Mouse (Mus musculus) forebrain, embryonic 14.5 days (tissue): ENCODE results near the gene Scd3. TPM values are rescaled to one million over a fixed set of nuclear protein-coding genes. Genes with fewer than 3 reads are reported as not detected.
A peak's percentile ranks its signal among the peaks of the same experiment; 100 is the strongest.

Source experiments
- ATAC-seq: fragments of 200-750 bp; cut with Nextera tagmentation; 2 replicates; pipeline ENCODE4 v1.8.0; 2017; ENCODE audit warnings: mild to moderate bottlenecking, moderate library complexity
- DNase-seq: peaks from one replicate; pipeline ENCODE4 v3.0.0-alpha.2; 2015; ENCODE audit warnings: low spot score
- H3K27ac ChIP-seq: fragments of 300-500 bp; sonication (generic); 2 replicates; pipeline ENCODE4 v1.5.1; 2014; ENCODE audit warnings: low read depth, mild to moderate bottlenecking, control low read depth, low read length, moderate library complexity
- H3K27me3 ChIP-seq: fragments of 300-500 bp; sonication (generic); replicated peaks from 2 replicates; pipeline ENCODE4 v1.6.1; 2014; ENCODE audit warnings: low read length, control low read depth, mixed read lengths; ENCODE audit not compliant: control insufficient read depth, insufficient read depth
- H3K36me3 ChIP-seq: fragments of 300-500 bp; sonication (generic); 2 replicates; pipeline ENCODE4 v1.6.1; 2014; ENCODE audit warnings: low read length, control low read depth; ENCODE audit not compliant: control insufficient read depth, insufficient read depth
- H3K4me1 ChIP-seq: fragments of 300-500 bp; sonication (generic); 2 replicates; pipeline ENCODE4 v1.6.1; 2014; ENCODE audit warnings: antibody characterized with exemption, low read length, control low read depth; ENCODE audit not compliant: control insufficient read depth, insufficient read depth
- H3K4me2 ChIP-seq: fragments of 300-500 bp; sonication (generic); 2 replicates; pipeline ENCODE4 v1.6.1; 2014; ENCODE audit warnings: mild to moderate bottlenecking, control low read depth, low read length
- H3K4me3 ChIP-seq: fragments of 300-500 bp; sonication (generic); 2 replicates; pipeline ENCODE4 v1.5.1; 2014; ENCODE audit warnings: low read depth, low read length, control low read depth
- H3K9ac ChIP-seq: fragments of 300-500 bp; sonication (generic); 2 replicates; pipeline ENCODE4 v1.6.1; 2014; ENCODE audit warnings: mild to moderate bottlenecking, low read length, control low read depth, moderate library complexity
- H3K9me3 ChIP-seq: fragments of 300-500 bp; sonication (generic); replicated peaks from 2 replicates; pipeline ENCODE4 v1.6.1; 2016; ENCODE audit warnings: low read length, control low read depth, mixed read lengths; ENCODE audit not compliant: control insufficient read depth
- WGBS: fragments of 180-500 bp; shearing (Covaris S2); extraction: QIAGEN DNeasy Blood & Tissue Kit; methylation state at CpG from one replicate; pipeline ENCODE4 v1.1.7; 2014; 5-methylcytosine and 5-hydroxymethylcytosine counted together
- polyA plus RNA-seq: library from polyadenylated mRNA; unstranded; fragments of >200 nt; fragmentation: Nextera tagmentation; extraction: Ambion mirVana; gene quantifications from 2 replicates; pipeline ENCODE4 v1.2.1, GENCODE M21; 2014

Gene Scd3
- polyA plus RNA-seq, 1 experiment from 2014 or later = 2.0 TPM

DNA sequence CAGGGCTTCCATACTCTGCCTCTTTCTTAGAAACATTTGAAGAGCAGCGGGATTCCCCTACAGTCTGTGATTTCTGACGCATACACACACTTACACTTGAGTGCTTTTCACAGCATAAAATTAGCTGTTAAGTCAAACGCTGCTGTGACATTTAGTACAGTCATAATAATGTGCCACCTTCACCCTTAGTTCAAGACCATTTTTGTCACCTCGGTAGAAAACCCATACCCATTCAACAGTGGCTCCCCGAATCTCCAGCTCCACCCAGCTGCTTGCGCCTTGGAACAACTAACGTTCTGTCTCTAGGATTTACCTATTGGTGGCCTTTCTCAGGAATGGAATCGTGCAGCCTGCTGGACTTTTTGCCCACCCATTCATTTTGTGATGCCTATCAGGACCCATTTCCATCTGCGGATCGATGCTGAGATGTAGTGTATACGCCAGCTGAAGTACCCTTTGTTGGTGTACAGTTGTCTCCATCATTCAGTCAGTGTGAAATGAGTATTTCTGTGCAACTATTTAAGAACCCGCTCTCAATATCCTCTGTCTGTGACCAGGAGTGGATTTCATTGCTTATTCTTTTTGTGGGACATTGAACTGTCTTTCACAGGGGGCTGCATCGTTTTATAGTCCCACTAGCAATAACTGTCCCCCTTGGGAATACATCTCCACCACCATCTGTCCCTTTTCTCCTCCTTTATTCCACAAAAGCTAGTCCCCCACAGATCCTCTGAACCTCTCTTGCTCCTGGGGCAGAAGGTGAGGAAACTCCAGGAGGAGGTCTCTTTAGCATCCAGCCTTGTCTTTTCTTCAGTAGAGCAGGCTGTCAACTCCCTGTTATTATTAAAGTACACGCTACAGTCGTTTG lies 80.3 kb downstream of the Scd3 start:
- 14% methylated on average over 15 of the region's 15 CpGs for WGBS
- ATAC-seq (0 out of 2 replicates have a peak, but pooled peaks have one; percentile 0), DNase-seq (peak; percentile 51)
- Histone ChIP-seq H3K27ac (peak overlapping the region; percentile 95), H3K4me3 (peak overlapping the region; percentile 42), H3K36me3 (no peaks in the 10 kb centered on the region), H3K4me2 (peak overlapping the region; percentile 86), H3K27me3 (no peaks in the 10 kb centered on the region), H3K4me1 (peaks cover 30% of the 10 kb centered on the region), H3K9ac (peak overlapping the region; percentile 49; the same call in 1 of the 2 replicates), H3K9me3 (no peaks in the 10 kb centered on the region)

DNA sequence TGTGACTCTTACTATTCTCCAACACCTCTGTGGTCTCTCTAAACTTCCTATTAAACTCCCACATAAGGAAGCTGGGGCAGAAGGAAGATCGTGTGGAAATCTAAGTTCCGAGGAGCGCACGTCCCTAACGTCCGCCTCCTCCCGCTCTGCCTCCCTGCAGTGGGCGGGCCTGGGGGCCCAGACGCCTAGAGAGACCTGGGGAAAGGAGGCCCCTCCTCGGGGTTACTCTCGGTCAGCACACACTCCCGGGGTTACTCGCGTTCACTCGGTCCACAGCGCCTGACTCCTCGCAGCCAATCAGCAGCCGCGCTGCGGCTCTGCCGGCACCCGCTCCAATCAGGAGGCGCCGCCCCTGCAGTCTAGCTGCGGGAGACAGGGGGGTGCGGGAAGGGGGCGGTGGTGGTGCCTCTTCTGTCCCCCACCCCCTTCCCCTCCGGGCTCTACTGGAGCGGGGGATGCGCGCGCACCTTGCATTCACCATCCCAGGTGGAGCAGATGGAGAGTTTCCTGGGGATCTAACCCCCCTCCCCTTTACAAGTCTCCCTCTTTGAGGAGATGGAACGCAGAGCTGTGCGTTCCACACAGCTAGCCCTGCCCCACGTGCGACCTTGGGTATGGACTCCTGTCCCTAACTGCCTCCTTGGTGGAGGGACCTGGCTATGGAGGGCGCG lies 81.1 kb downstream of the Scd3 start:
- WGBS = under 1% methylated on average over 37 of the region's 38 CpGs
- Histone ChIP-seq H3K36me3 (no peaks in the 10 kb centered on the region), H3K27me3 (no peaks in the 10 kb centered on the region), H3K27ac (peak overlapping the region; percentile 95), H3K4me2 (peak overlapping the region; percentile 86), H3K9ac (peak overlapping the region; percentile 66), H3K4me3 (peak overlapping the region; percentile 42), H3K9me3 (no peaks in the 10 kb centered on the region), H3K4me1 (peaks cover 30% of the 10 kb centered on the region)
- ATAC-seq = peak; percentile 99
- peak; percentile 98 for DNase-seq

DNA sequence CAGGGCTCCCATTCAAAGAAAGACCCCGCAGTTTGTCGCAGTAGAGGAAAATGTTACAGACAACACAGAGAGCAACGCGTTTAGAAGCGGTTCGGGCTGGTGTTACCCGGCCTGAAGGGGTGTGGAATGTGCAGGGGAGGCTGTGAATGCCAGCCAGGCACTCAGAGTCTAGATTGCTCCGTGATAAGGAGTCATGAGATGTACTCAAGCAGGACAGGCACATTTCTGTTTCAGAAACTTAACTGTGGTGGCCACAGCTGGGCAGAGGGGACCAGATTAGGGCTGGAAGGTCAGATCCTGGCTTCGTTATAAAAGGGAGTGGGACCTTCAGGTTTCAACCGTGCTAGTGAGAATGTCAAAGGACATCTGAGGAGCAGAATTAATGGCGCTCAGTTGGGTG lies 81.7 kb downstream of the Scd3 start:
- H3K27me3 ChIP-seq = no peaks in the 10 kb centered on the region
- peak overlapping the region; percentile 86 for H3K4me2 ChIP-seq
- ATAC-seq = peak; percentile 28; the same call in 1 of the 2 replicates
- no peaks in the 10 kb centered on the region for H3K36me3 ChIP-seq
- H3K9ac ChIP-seq = peak overlapping the region; percentile 66
- 2% methylated on average over 11 of the region's 11 CpGs for WGBS
- H3K4me1 ChIP-seq = peaks cover 30% of the 10 kb centered on the region
- DNase-seq = no peak
- H3K27ac ChIP-seq = peak overlapping the region; percentile 95
- peak overlapping the region; percentile 42 for H3K4me3 ChIP-seq
- no peaks in the 10 kb centered on the region for H3K9me3 ChIP-seq

DNA sequence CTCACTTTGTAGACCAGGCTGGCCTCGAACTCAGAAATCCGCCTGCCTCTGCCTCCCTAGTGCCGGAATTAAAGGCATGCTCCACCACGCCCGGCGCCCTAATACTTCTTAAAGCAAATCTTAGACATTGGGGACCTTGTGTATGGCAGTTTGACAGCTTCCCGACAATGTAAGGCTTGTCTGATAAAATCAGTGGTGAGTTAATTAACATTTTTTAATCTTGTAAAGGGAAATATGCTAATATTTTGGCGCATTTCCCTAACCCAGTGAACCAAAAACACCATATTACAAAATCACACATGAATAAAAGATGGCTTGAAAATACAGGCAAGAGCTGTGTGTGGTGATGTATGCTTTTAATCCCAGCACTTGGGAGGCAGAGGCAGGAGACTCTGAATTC lies 82.5 kb downstream of the Scd3 start:
- no peaks in the 10 kb centered on the region for H3K36me3 ChIP-seq
- no peak overlapping the region for H3K27ac ChIP-seq
- H3K27me3 ChIP-seq = no peaks in the 10 kb centered on the region
- no peak overlapping the region for H3K4me3 ChIP-seq
- no peak overlapping the region for H3K4me2 ChIP-seq
- H3K9ac ChIP-seq = no peak overlapping the region
- no peak for ATAC-seq
- H3K9me3 ChIP-seq = no peaks in the 10 kb centered on the region
- DNase-seq = no peak
- WGBS = 88% methylated on average over 8 of the region's 8 CpGs
- H3K4me1 ChIP-seq = peaks cover 29% of the 10 kb centered on the region

DNA sequence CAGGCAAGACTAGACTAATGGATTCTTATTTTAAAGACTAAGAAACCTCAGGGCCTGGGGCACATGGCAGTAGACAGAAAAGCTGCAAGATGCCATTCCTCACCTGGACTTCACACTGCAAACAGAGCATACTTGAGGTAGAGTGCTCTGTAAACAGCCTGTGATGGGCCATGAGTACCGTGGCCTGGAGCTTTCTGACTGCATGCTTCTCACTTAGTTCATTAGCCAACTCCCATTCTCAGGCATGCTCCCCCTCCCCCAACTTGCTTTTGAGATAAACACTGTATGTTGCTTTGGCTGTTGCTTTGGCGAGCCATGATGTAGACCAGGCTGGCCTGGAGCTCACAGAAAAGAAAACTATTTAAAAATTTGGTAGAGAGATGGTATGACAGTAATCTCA lies 83.0 kb downstream of the Scd3 start:
- no peak overlapping the region for H3K27ac ChIP-seq
- H3K36me3 ChIP-seq = no peaks in the 10 kb centered on the region
- peaks cover 23% of the 10 kb centered on the region for H3K4me1 ChIP-seq
- DNase-seq = no peak
- H3K9me3 ChIP-seq = no peaks in the 10 kb centered on the region
- ATAC-seq = no peak
- H3K27me3 ChIP-seq = no peaks in the 10 kb centered on the region
- H3K9ac ChIP-seq = no peak overlapping the region
- WGBS = 52% methylated on average over 2 of the region's 2 CpGs
- H3K4me3 ChIP-seq = no peak overlapping the region
- H3K4me2 ChIP-seq = no peak overlapping the region

DNA sequence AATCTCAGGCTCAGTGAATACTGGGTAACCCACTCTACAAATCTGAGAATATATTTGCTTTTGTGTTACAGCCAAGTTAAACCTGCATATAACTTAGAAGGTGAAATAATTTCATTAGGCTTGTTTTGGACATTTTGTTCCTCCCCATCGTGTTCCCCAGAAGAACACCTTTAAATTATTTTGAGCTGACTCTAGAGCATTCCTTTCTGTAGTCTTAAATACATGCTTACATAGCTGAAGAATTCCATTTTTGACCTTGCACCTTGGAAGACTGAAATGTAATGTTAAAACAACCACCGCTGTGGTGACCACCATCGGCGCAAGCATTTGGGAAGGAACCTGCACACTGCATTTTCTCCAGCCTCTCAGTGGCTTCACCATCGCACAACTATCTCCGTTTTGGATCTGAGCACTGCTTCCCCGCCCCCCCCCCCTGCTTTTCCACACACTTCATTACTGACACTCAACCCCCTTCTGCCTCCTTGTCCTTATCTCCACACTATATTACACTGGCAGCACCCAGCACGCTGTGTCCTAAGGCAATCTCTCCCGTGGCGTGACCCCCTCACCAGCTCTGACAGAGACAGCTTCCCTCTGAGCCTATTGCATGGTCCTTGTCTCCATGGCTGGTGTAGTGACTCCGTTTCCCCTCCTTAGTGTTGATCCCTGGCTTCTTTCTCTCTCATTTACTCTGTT lies 84.5 kb downstream of the Scd3 start:
- Histone ChIP-seq H3K36me3 (no peaks in the 10 kb centered on the region), H3K9ac (no peak overlapping the region), H3K27ac (no peak overlapping the region), H3K27me3 (no peaks in the 10 kb centered on the region), H3K9me3 (no peaks in the 10 kb centered on the region), H3K4me2 (no peak overlapping the region), H3K4me1 (peaks cover 25% of the 10 kb centered on the region), H3K4me3 (no peak overlapping the region)
- no peak for ATAC-seq
- no peak for DNase-seq
- 89% methylated on average over 11 of the region's 11 CpGs for WGBS

DNA sequence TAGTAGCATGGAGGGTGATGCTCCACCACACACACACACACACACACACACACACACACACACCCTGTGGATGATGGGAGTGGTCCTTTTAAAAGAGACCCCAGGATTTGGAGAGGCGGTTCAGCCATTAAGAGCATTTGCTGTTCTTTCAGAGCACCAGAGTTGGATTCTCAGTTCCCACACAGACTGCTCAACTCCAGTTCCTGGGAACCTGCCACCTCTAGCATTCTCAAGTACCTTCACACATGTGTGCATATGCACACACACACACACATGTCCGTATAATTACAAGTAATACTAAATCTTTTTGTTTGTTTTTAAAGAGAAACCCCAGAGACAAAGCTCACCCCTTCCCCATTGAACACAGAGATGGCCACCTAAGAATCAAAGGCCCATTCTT lies 89.0 kb downstream of the Scd3 start:
- Histone ChIP-seq H3K27ac (0 out of 2 replicates have a peak overlapping the region, but pooled peaks have one; percentile 98), H3K4me2 (peak overlapping the region; percentile 99; the same call in 1 of the 2 replicates), H3K9ac (no peak overlapping the region), H3K27me3 (no peaks in the 10 kb centered on the region), H3K4me3 (no peak overlapping the region), H3K36me3 (peaks cover 23% of the 10 kb centered on the region), H3K4me1 (peaks cover 15% of the 10 kb centered on the region), H3K9me3 (no peaks in the 10 kb centered on the region)
- DNase-seq (no peak), ATAC-seq (no peak)
- 72% methylated on average over 2 of the region's 2 CpGs for WGBS

DNA sequence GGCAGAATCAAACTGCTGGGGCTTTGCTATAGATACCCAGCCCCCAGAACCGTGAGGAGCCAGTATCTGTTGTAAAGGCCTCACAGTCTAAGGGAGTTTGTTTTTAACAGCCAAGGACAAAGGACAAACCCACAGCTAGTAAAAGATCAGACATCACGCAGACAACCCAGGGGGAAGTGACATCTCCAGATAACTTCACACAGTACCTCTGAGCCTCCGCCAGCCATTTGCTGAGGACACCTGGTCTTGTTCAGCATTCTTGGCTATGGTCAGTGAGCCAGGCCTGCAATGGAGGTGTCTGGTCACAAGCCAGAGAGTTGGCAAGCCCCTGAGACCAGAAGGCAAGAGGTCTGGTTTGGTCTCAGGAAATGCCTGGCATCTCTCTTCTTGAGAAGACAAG lies 89.4 kb downstream of the Scd3 start:
- Histone ChIP-seq H3K36me3 (peaks cover 27% of the 10 kb centered on the region), H3K4me2 (peak overlapping the region; percentile 99), H3K4me1 (peaks cover 18% of the 10 kb centered on the region), H3K9me3 (no peaks in the 10 kb centered on the region), H3K9ac (peak overlapping the region; percentile 68; the same call in 1 of the 2 replicates), H3K27ac (peak overlapping the region; percentile 98), H3K4me3 (peak overlapping the region; percentile 99), H3K27me3 (no peaks in the 10 kb centered on the region)
- no peak for DNase-seq
- ATAC-seq = no peak
- 57% methylated on average over 3 of the region's 3 CpGs for WGBS
